Comparison of ENCODE assay signal across 22 mouse cellular contexts in the genomic region with DNA sequence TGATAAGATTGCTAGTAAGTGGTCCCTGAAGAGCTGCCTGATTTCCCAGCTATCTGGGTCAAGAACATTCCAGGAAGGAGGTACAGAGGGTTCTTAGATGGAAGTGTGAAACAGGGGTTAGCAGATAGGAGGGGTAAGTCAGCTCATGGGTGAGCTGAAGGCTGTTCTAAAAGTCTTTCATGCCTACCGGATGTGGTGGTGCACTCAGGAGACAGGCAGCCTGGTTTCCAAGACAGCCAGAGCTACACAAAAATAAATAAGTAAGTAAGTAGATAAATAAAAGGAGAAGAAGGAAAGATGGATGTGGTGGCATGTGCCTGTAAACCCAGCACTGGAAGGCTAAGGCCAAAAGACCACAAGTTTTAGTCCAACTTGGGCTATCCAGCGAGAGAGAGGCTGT. TPM values are rescaled to one million over a fixed set of nuclear protein-coding genes. Genes with fewer than 3 reads are reported as not detected.
DNase-seq lines count a peak whose midpoint lies in the region; ATAC-seq lines count a peak whose summit lies in the region.
"Had no signal": no experiment of that assay in that cellular context is flagged by ENCODE, and none has a peak within 500 bp of the region (broad histone marks: within the 10 kb centered on the region; RNA-seq: fewer than 3 reads in every experiment).

No protein-coding gene starts in this region.

- ATAC-seq in CD4-positive, CD25-positive, alpha-beta regulatory T cell, adult 4 months = peak; percentile 13
- peak; percentile 15 for ATAC-seq in inflammation-experienced regulatory T-cells, adult 6 months
- ATAC-seq in erythroid progenitor cell, adult 5-6 weeks (replicated peaks; ENCODE audit: low FRiP score, poor library complexity, severe bottlenecking) = no peak
- ATAC-seq: forebrain, embryonic 16.5 days; hindbrain, postnatal 0 days had no signal

- peaks cover 19% of the 10 kb centered on the region for H3K4me1 ChIP-seq in embryonic facial prominence, embryonic 10.5 days

- no peaks in the 10 kb centered on the region for H3K9me3 ChIP-seq in embryonic facial prominence, embryonic 10.5 days
- H3K9me3 ChIP-seq: embryonic facial prominence, embryonic 12.5 days; forebrain, embryonic 12.5 days; heart, embryonic 15.5 days; hindbrain, embryonic 13.5 days had no signal

- H3K36me3 ChIP-seq in embryonic facial prominence, embryonic 10.5 days (replicated peaks) = no peaks in the 10 kb centered on the region
- H3K36me3 ChIP-seq: embryonic facial prominence, embryonic 12.5 days; forebrain, embryonic 12.5 days; heart, embryonic 15.5 days; hindbrain, embryonic 13.5 days had no signal

- 88% methylated on average over 2 of the region's 2 CpGs for WGBS in embryonic facial prominence, embryonic 10.5 days

- DNase-seq in lung, postnatal 25 days (ENCODE audit: low spot score) = peak; percentile 7
- DNase-seq in lung, postnatal 10 days = no peak
- DNase-seq in thymus, postnatal 14 days = peak; percentile 42
- DNase-seq in thymus, postnatal 4 days = no peak
- DNase-seq in embryonic facial prominence, embryonic 10.5 days (ENCODE audit: low spot score) = no peak
- DNase-seq: adrenal gland, adult 2 months; adrenal gland, postnatal 36 days; cerebellum, adult 8-10 months; cerebellum, postnatal 14 days; embryo, embryonic 11 days; gastrocnemius, postnatal 10 days; heart, adult 2 months; heart, postnatal 14 days had no signal

- H3K4me3 ChIP-seq in embryonic facial prominence, embryonic 10.5 days = no peak overlapping the region
- H3K4me3 ChIP-seq: embryonic facial prominence, embryonic 12.5 days; forebrain, embryonic 12.5 days; heart, adult 2 months; heart, embryonic 15.5 days; hindbrain, embryonic 13.5 days had no signal

- no peaks in the 10 kb centered on the region for H3K27me3 ChIP-seq in embryonic facial prominence, embryonic 10.5 days (replicated peaks; ENCODE audit: low read depth, poor library complexity, severe bottlenecking)
- H3K27me3 ChIP-seq: embryonic facial prominence, embryonic 12.5 days; forebrain, embryonic 12.5 days; heart, embryonic 15.5 days; hindbrain, embryonic 13.5 days had no signal

- H3K27ac ChIP-seq in embryonic facial prominence, embryonic 10.5 days (replicated peaks) = no peak overlapping the region
- H3K27ac ChIP-seq: embryonic facial prominence, embryonic 12.5 days; forebrain, embryonic 12.5 days; heart, adult 2 months; heart, embryonic 15.5 days; hindbrain, embryonic 13.5 days; hindbrain, postnatal 0 days had no signal

RNA-seq across cellular contexts. Expression of gene Zfp687, which starts 3.5 kb away (rescaled TPM):
- polyA plus RNA-seq in CD4-positive, CD25-positive, alpha-beta regulatory T cell, adult 4 months (2017; shearing (Covaris generic)) = 10 to 100 TPM; 10.9 to 24.0 TPM
- polyA plus RNA-seq in inflammation-experienced regulatory T-cells, adult 6 months (2017; shearing (Covaris generic)) = 10 to 100 TPM; 12.2 to 16.5 (median 12.4) TPM
- 34.9 and 36.9 TPM in 2 replicates for polyA plus RNA-seq in embryonic facial prominence, embryonic 10.5 days (2016; fragmentation: Nextera tagmentation; extraction: Ambion mirVana)
- total RNA-seq in erythroid progenitor cell, adult 5-6 weeks (2015; ENCODE audit: low replicate concordance) = 7.9 and 26.0 TPM in 2 replicates
- total RNA-seq in erythroid progenitor cell, adult 5-6 weeks (2017; ENCODE audit: low replicate concordance) = 6.6 and 8.1 TPM in 2 replicates

RNA-seq across cellular contexts. Expression of gene Psmd4, which starts 23.7 kb away (rescaled TPM):
- polyA plus RNA-seq in CD4-positive, CD25-positive, alpha-beta regulatory T cell, adult 4 months (2017; shearing (Covaris generic)) = 100 to 1,000 TPM; 171 to 277 TPM
- polyA plus RNA-seq in inflammation-experienced regulatory T-cells, adult 6 months (2017; shearing (Covaris generic)) = 100 to 1,000 TPM; 175 to 191 (median 181) TPM
- polyA plus RNA-seq in embryonic facial prominence, embryonic 10.5 days (2016; fragmentation: Nextera tagmentation; extraction: Ambion mirVana) = 349 and 357 TPM in 2 replicates
- 79.6 and 112 TPM in 2 replicates for total RNA-seq in erythroid progenitor cell, adult 5-6 weeks (2015; ENCODE audit: low replicate concordance)
- 111 and 160 TPM in 2 replicates for total RNA-seq in erythroid progenitor cell, adult 5-6 weeks (2017; ENCODE audit: low replicate concordance)

RNA-seq across cellular contexts. Expression of gene Pi4kb, which starts 44.2 kb away (rescaled TPM):
- polyA plus RNA-seq in CD4-positive, CD25-positive, alpha-beta regulatory T cell, adult 4 months (2017; shearing (Covaris generic)) = 10 to 100 TPM in 1 of 2 experiments, 1 to 10 TPM in 1; 9.4 to 17.1 TPM
- polyA plus RNA-seq in inflammation-experienced regulatory T-cells, adult 6 months (2017; shearing (Covaris generic)) = 10 to 100 TPM in 2 of 3 experiments, 1 to 10 TPM in 1; 9.1 to 12.7 (median 10.6) TPM
- polyA plus RNA-seq in embryonic facial prominence, embryonic 10.5 days (2016; fragmentation: Nextera tagmentation; extraction: Ambion mirVana) = 23.8 and 24.4 TPM in 2 replicates
- 12.2 and 26.7 TPM in 2 replicates for total RNA-seq in erythroid progenitor cell, adult 5-6 weeks (2015; ENCODE audit: low replicate concordance)
- 9.5 and 26.1 TPM in 2 replicates for total RNA-seq in erythroid progenitor cell, adult 5-6 weeks (2017; ENCODE audit: low replicate concordance)

Comparison
In these comparisons a context has a peak if more than half of its experiments do, and no peak if none do; other contexts are left out.
1. DNase-seq: peak in lung, postnatal 25 days (single experiment) and thymus, postnatal 14 days (single experiment); none in lung, postnatal 10 days (single experiment), thymus, postnatal 4 days (single experiment) and embryonic facial prominence, embryonic 10.5 days (single experiment).